Mouse (Mus musculus) mature B cell (primary cell): ENCODE measurements around the gene Nlrp6.

Experiments used
- in situ Hi-C: fragments of 300-500 bp; cut with MboI; formaldehyde crosslinking; loops from 2 replicates; pipeline ENCODE4 v1.14.3; 2019

The Nlrp6 gene

DNA sequence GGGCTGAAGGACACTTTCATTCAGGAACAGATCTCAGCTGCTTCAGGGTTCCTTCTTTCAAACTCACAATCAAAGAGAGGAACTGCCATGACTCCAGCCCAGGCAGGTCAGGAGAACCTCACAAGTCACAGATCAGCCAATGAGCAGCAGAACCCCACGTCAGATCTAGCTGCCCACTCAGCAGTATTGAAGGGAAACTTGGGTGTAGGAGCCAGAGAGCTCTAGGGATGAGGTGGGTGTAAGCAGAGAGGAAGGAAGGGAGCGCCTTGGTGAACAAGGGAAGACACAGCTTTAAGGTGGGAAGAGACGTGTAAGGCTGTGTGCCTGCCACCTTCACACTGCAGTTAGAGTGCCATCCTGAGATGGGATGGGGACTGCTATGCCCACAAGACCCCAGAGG is 8.4 kb upstream of the Nlrp6 start:
- in situ Hi-C loops = no loop called here

- in situ Hi-C loops = no loop called here
These were observed 7.7 kb upstream of the Nlrp6 start for GRCm38 (mm10) chr7:140912846-140913482.

- in situ Hi-C loops = no loop called here
These were observed 6.5 kb upstream of the Nlrp6 start for GRCm38 (mm10) chr7:140914031-140914690.

GRCm38 (mm10) chr7:140919911-140920310 is 791 bp upstream of the Nlrp6 start:
- in situ Hi-C loops = no loop called here

GRCm38 (mm10) chr7:140921225-140921975 is 698 bp downstream of the Nlrp6 start:
- in situ Hi-C loops = no loop called here

GRCm38 (mm10) chr7:140922398-140923069 is 1.8 kb downstream of the Nlrp6 start:
- in situ Hi-C loops = no loop called here

GRCm38 (mm10) chr7:140923070-140923775 is 2.5 kb downstream of the Nlrp6 start:
- in situ Hi-C loops = no loop called here

- in situ Hi-C loops = no loop called here
These were observed 6.5 kb downstream of the Nlrp6 start for GRCm38 (mm10) chr7:140927181-140927580.

GRCm38 (mm10) chr7:140938436-140938835 is 17.7 kb downstream of the Nlrp6 start:
- in situ Hi-C loops = no loop called here

DNA sequence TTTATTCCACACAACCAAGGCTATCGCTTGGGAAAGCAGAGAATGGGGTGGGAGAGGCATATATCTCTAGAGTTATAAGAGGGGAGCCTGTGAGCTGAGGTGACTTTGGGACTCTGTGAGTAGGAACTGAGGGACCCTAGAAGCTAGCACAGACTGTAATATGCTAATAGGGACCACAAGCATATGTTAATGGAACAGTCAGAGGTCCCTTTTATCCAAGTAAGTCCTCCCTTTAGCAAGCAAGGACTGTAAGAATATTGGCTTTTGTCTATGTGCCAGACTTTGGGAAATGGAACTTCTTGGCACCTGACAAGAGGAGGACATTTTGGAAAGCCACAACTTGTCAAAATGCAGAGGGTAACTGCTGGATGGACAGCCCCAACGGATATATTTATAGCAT is 18.2 kb downstream of the Nlrp6 start:
- in situ Hi-C loops = no loop called here

DNA sequence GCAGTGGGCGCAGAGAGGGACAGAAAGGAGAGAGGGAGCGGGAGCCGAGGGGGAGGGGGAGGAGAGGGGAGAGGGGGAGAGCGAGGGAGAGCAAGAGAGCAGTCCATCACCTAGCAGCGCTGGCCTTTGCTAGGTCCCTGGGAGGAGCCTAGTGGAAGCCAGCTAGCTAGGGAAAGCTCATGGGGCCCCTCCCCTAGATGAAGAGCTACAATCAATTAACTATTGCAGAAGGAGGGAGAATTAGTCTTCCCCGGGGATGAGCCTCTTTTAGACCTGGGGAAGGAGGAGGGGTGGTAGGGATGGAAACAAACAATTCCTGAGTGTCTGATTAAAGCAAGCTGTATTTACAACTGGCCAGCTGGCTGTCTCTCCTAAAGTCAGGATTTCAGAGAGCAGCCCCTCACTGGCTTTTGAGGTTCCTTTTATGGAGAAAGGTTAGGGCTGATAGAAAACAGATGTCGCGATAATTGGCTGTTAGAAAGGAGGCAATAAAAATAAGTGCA is 19.0 kb downstream of the Nlrp6 start:
- in situ Hi-C loops = no loop called here

DNA sequence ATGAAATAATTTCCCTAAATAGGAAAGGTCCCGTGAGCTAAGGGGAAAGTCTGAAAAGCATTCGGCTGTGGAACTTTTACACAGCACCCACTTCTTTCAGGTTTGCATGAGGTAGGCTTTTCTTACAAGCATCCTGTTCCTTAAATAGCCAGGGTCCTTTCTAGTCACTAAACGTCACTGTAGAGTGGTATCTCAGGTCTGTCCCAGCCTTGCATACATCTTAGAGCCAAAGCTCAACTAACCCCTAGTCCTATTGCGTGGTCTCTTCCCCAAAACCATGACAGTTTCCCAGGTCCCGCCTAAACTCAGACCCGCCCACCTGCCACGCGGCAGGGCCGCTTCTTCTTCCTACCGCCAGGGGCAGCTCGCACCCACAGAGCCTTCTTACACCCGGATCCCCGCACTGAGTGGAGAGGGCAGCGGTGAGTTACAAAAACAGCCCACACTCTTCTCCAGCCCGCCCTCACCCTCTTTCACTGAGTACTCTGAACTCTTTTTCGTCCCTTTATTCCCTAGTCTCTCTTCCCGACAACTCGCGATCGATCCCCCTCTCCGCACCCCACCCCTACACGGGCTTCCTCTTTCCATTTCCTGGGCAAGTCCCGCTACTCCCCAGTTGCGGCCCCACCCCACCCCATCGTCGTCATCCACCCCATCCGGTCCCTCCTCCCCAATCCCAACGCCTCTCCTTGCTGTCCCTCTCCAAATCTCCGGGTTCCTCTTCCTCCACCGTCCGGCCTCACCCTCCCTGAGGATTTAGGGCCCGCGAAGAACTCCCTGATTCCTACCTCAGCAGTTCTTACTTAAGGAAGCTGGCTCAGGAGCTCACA is 20.7 kb downstream of the Nlrp6 start, which contains the start of gene Pgghg:
Gene Pgghg (plus strand): TSS at position 170 of the 830 bp plus-strand sequence.
- in situ Hi-C loops = no loop called here

DNA sequence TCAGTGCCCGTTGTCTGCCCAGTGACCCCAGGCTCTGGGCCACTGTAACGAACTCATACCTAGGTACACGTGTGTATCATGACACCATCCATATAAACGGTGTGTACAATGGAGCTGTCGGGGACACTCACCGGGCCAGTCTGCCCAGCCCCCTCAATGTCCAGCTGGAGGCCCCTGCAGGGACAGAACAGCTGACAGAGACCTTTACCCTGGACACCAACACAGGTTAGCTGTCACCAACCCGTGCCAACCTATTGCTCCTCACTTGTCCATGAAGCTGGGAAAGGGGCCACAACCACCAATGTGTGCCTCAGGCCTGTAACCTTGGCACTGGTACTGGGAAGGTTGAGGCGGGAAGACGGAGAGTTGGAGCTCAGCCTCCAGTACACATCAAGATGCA is 21.6 kb downstream of the Nlrp6 start:
- in situ Hi-C loops = no loop called here

DNA sequence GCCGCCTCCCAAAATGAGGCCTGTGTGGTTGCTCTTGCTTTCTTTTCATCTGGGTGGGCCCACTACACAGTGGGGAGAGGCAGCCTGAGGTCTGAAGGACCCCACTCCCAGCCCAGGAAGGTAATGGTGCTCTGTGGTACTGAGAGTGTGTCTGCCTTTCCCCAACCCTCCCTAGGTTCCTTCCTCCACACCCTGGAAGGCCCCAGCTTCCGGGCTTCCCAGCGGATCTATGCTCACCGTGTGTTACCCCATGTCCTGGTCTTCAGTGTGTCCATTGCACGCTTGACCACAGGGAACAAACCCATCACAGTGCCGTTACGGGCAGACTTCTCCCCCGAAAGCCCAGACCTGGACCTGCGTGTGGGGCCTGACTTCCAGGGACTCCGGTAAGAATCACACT is 22.1 kb downstream of the Nlrp6 start:
- in situ Hi-C loops = no loop called here

- in situ Hi-C loops = no loop called here
These were observed 22.7 kb downstream of the Nlrp6 start for GRCm38 (mm10) chr7:140943356-140943755.

DNA sequence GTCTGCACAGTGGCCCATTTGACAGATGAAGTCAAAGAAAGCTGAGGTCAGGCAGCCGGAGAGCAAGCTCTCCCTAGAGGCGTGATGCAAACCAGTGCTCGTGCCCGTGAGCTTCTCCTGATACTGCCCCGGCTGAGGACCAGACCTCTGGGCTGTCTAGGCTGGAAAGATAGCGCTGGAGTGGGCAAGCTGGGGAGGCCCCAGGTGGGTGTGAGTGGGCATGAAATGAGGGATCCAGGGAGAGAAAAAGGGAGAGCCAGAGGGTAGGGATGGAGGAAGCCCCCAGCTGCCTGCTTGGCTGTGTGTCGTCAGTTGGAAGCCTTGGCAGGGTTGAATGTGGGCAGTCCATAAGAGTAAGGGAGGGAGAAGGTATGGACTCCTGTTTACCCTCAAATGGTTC is 23.5 kb downstream of the Nlrp6 start:
- in situ Hi-C loops = no loop called here

DNA sequence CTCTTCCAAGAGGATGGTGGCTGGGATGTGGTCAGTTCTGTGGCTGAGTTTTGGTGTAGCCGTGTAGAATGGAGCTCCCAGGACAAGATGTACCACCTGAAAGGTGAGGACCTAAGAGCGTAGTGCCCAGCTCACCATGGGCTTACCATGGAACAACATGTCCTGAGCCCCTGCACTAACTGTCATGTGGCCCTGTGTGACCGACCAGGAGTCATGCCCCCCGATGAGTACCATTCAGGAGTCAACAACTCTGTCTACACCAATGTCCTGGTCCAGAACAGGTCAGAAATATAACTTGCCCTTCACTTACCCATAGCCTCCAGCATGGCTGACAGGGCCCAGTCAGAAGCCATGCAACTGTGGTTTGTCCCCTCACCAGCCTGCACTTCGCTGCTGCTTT is 24.5 kb downstream of the Nlrp6 start:
- in situ Hi-C loops = no loop called here

DNA sequence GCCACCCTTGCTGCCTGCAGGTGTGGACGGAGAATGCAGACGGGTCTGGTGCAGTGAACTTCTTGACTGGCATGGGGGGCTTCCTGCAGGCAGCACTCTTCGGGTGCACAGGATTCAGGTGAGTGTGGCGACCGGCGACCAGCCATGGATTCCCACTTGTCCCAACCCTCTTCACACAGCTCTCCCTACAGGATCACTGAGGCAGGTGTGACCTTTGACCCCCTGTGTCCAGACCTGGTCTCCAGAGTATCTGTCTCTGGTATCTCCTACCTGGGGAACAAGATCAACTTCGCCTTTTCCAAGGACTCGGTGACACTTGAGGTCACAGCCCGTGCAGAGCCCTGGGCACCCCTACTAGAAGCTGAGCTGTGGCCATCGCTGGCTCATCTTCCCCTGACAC is 25.6 kb downstream of the Nlrp6 start:
- in situ Hi-C loops = no loop called here

DNA sequence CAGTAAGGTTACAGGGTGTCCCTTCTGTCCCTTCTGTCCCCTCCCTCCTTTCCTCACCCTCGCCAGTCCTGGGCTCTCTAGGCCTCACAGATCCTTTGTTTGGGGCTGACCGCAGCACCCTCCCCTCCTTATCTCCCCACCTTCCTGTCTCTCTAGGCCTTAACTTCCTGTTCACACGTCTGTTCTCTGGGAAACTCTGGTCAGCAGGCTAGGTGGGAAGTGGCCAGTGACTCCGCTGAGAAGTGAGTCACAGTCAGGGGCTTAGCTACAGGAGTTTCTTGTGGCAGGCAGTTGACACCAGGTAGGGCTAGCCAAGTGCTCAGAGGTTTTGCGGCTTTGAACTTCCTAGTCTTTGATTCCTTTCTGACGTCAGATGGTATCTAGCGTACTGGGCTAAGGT is 26.3 kb downstream of the Nlrp6 start:
- in situ Hi-C loops = no loop called here

GRCm38 (mm10) chr7:140948161-140948560 is 27.5 kb downstream of the Nlrp6 start:
- in situ Hi-C loops = no loop called here

DNA sequence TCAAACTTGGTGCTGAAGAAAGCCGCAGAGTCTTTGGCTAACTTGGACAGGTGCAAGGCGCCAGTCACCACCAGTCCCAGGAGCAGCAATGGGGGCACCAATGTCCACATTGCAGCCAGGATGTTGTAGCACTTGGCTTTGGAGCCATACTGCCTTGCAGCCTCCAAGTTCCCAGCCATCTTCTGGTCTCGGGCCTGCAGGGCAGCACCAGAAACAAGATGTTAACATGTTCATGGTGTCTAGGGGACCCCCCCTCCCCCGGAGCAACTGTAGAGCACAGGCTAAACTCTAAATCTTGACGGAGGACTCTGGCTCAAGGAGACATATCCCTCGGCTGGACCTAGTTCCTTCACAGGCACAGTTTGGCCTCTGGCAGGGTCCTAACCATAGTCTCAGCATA is 28.6 kb downstream of the Nlrp6 start:
- in situ Hi-C loops = no loop called here
